Mouse (Mus musculus) cerebral cortex, adult 2 months (tissue): ENCODE measurements around the gene Cdkn1b.

Source experiments
- WGBS: fragments of 180-500 bp; shearing (Covaris S2); methylation state at CpG from one replicate; pipeline ENCODE4 v1.1.7; 2018; 5-methylcytosine and 5-hydroxymethylcytosine counted together

The Cdkn1b gene

GRCm38 (mm10) chr6:134929926-134930325, 9.7 kb downstream of the Cdkn1b start:
- WGBS, result 59% methylated on average over 4 of the region's 4 CpGs

DNA sequence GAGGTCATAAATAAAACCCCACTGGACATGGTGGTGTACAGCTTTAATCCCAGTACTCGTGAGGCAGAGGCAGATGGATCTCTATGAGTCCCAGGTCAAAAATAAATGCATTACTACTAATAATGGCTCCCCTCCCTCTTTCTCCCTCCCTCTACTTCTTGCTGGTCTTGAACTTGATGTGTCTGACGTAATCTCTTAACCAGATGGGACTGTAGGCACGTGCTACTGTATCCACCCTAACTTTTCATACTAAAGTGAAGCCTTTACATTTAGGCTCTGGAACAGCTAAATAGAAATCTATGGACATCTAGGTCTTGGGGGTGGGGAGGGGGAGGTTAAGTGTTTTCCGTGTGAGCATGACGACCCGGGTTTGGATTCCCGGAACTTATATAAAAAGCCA, 10.2 kb downstream of the Cdkn1b start:
- 62% methylated on average over 7 of the region's 7 CpGs for WGBS

GRCm38 (mm10) chr6:134931146-134931545, 10.9 kb downstream of the Cdkn1b start:
- 71% methylated on average over 3 of the region's 3 CpGs for WGBS

DNA sequence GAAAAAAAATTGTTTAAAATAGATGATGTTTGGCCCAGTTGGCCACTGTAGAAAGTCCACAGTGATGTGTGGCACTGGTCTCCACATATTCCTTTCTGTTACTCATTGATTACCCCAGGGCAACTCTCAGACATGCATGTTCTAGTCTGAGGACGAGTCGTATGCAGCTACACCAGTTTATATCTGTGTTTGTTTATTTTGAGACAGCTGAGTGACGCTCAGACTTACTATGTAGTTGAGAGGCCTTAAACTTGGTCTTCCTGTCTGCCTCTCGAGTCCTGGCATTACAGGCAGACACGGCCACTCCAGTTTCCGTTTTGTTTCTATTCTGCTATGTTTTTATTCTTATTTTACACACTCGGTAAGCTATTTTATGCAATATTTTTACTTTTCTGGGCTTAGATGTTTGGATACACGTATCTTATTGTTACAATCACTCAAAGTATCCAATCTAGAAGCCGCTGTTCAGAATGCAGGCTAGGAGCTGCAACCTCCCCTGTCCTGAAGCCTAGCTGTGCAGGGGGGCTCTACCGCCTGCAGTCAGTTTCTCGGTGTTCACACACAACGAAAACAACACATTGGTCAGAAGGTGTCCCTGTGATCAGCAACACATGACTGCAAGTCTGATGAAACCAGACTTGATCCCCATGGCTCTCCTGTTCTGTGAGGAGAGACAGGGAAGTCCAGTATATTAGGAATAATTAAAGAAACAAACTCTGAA, 12.4 kb downstream of the Cdkn1b start:
- 64% methylated on average over 12 of the region's 12 CpGs for WGBS

GRCm38 (mm10) chr6:134933207-134933558, 13.0 kb downstream of the Cdkn1b start:
- 67% methylated on average over 2 of the region's 2 CpGs for WGBS

DNA sequence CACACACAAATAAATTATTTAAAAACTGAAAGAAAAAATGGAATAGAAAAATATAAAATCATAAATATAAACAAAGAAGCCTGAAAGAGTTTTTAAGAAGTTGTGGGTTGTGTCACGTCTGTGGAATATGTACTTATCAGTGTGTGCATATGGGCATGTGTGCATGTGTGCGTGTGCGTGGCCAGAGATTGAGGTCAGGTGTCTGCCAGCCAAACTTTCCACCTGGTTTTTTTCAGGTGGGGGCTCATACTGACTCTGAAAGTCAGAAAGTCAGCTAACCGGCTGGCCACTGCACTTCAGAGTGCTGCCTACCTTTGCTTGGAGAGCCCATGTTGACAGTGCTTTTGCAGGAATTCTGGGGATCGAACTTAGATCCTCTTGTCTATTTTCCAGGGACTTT, 14.1 kb downstream of the Cdkn1b start:
- 96% methylated on average over 5 of the region's 5 CpGs for WGBS

GRCm38 (mm10) chr6:134939781-134940180, 19.6 kb downstream of the Cdkn1b start:
- WGBS, result 85% methylated on average over 4 of the region's 4 CpGs

GRCm38 (mm10) chr6:134943759-134944407, 23.7 kb downstream of the Cdkn1b start:
- 87% methylated on average over 13 of the region's 13 CpGs for WGBS

DNA sequence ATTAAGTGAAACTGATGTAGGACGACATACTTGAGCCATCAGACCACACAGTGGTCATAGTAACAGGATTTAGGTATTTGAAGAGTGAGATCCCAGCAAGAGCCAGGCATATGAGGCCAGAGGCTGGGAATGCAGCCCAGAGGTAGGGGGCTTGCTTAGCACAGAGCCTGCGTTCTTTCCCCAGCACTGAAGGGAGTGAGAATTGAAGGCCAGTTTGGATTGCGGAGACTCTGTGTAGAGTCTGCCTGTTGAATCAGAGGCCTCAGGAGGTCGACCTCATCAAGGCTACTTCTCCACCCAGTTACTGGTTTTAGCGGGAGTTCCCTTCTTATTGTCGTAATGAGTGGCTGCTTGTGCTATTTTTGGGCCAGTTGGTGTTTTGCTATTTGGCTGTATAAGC, 25.9 kb downstream of the Cdkn1b start:
- WGBS, result 61% methylated on average over 6 of the region's 6 CpGs

- WGBS, result 71% methylated on average over 9 of the region's 9 CpGs
These were observed 26.7 kb downstream of the Cdkn1b start for GRCm38 (mm10) chr6:134946858-134947257.

- 40% methylated on average over 13 of the region's 13 CpGs for WGBS
These were observed 27.3 kb downstream of the Cdkn1b start for GRCm38 (mm10) chr6:134947311-134948087.

- 82% methylated on average over 11 of the region's 11 CpGs for WGBS
These were observed 28.4 kb downstream of the Cdkn1b start for GRCm38 (mm10) chr6:134948522-134949061.

DNA sequence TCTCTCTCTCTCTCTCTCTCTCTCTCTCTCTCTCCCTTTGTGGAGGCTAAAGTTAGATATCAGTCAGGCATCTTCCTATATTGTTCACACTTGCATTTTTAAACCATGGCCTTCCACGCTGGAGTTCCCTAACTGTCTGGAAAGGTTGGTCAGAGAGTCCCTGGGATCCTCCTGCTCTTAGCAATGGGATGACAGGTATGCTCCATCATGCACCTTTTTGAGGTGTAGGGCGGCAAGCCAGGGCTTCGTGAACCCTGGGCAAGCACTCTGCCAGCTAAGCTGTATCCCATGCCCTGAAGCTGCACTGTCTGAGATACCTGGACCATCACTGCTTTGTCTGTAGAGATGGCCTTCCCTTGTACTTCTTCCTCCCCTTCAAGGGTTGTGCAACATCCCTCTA, 29.0 kb downstream of the Cdkn1b start:
- WGBS, result 94% methylated on average over 3 of the region's 3 CpGs

GRCm38 (mm10) chr6:134951364-134951763, 31.2 kb downstream of the Cdkn1b start:
- 91% methylated on average over 5 of the region's 5 CpGs for WGBS

DNA sequence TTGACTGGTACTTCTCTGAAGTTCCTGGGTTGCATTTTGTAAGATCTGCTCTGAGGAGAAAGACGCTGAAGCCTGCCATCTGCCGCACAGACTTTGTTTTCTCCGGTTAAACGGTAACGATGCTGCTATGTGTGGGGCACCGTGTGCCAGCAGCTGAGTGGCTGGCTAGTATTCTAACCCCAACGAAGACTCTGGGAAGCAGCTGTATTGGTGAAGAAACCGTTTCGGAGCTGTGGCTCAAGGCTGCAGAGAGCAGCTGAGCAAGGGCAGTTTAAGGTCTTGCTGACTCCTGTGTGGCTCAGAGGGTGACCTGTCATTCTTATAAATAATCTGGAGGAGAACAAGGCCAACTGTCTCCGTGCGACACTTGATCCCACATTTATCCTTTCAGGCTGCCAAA, 33.8 kb downstream of the Cdkn1b start:
- WGBS, result 19% methylated on average over 11 of the region's 11 CpGs

DNA sequence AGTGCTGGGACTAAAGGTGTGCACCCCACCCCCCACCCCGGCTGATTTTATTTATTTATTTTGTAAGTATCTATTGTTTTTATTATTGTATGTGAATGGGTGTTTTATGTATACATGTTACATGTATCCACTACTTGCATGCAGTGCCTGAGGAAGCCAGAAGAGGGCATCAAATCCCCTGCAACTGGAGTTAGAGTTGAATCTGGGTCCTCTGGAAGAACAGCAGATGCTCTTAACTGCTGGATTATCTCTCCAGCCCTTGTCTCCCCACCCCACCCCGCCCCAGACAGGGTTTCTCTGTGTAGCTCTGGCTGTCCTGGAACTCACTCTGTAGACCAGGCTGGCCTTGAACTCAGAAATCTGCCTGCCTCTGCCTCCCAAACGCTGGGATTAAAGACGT, 36.2 kb downstream of the Cdkn1b start:
- 92% methylated on average over 4 of the region's 4 CpGs for WGBS

- WGBS, result 83% methylated on average over 5 of the region's 5 CpGs
These were observed 41.1 kb downstream of the Cdkn1b start for GRCm38 (mm10) chr6:134961286-134961685.

DNA sequence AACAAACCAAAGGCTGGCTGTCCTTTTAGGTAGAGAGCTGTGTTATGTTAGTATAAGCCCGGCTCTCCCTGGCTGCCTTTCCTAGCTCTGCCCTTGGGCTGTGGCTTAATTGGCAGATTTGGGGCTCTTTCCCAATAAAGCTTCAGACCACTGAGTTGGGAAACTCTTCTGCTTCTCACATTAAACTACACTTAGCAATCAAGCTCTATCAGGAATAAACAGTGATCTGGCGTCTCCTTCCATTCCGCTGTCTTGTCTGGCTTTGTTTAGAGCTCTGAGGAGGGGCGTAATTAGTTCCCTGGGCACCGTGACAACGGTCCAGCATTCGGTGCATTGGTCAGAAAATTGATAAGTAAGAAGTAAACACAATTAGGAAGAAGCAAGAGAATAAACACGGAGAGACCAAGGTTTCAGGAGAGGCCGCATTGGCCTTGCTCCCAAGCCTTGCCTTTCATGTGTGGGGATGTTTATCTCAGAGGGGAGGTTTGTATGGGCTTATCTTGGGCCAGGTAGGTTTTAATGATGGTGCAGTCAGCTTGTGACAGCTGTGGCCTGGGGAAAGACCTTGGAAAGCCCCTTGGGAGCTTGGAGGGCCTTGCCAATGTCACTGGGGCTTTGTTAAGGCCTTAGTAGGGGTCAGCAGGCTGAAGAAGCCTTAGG, 41.8 kb downstream of the Cdkn1b start:
- 86% methylated on average over 9 of the region's 9 CpGs for WGBS

GRCm38 (mm10) chr6:134962518-134962893, 42.3 kb downstream of the Cdkn1b start:
- WGBS, result 83% methylated on average over 5 of the region's 5 CpGs

- 57% methylated on average over 2 of the region's 2 CpGs for WGBS
These were observed 43.7 kb downstream of the Cdkn1b start for GRCm38 (mm10) chr6:134963910-134964309.

- 82% methylated on average over 5 of the region's 5 CpGs for WGBS
These were observed 46.5 kb downstream of the Cdkn1b start for GRCm38 (mm10) chr6:134966681-134967080.

DNA sequence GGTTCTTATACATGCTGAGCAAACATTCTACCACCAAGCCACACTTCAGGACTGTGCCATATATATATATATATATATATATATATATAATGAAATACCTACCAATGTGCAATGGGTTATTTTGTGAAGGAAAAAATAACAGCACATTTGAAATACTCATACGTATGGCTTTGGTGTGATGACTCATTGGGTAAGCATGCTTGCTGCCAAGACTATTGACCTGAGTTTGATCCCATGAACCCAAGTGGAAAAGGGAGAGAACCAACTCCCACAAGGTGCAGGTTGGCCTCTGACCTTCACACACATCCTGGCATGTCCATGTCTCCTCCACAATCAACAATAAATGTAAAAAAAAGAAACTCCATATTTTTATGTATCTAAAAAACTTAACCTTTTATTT, 48.1 kb downstream of the Cdkn1b start:
- 68% methylated on average over 1 of the region's 1 CpGs for WGBS
